Mouse (Mus musculus) hindbrain, embryonic 10.5 days (tissue): ENCODE results near the gene Gm29554. TPM values are rescaled to one million over a fixed set of nuclear protein-coding genes. Genes with fewer than 3 reads are reported as not detected.
"Not testable (repeated sequence)": the region's sequence is repeated elsewhere in the genome, so short reads cannot be mapped to it uniquely, and the experiment has no call there.

Experiments used
- DNase-seq: peaks from one replicate; pipeline ENCODE4 v3.0.0-alpha.2; 2017; ENCODE audit warnings: low spot score
- H3K27ac ChIP-seq: fragments of 300-500 bp; sonication (generic); 2 replicates; pipeline ENCODE4 v1.5.1; 2016; ENCODE audit warnings: mild to moderate bottlenecking, moderate library complexity
- H3K27me3 ChIP-seq: fragments of 300-500 bp; sonication (generic); 2 replicates; pipeline ENCODE4 v1.6.1; 2016; ENCODE audit warnings: mild to moderate bottlenecking; ENCODE audit not compliant: poor library complexity, insufficient read depth, severe bottlenecking
- H3K36me3 ChIP-seq: fragments of 300-500 bp; sonication (generic); 2 replicates; pipeline ENCODE4 v1.6.1; 2016; ENCODE audit warnings: mild to moderate bottlenecking, moderate library complexity
- H3K4me1 ChIP-seq: fragments of 300-500 bp; sonication (generic); replicated peaks from 2 replicates; pipeline ENCODE4 v1.6.1; 2016; ENCODE audit warnings: mild to moderate bottlenecking
- H3K4me3 ChIP-seq: fragments of 300-500 bp; sonication (generic); 2 replicates; pipeline ENCODE4 v1.5.1; 2016; ENCODE audit warnings: mild to moderate bottlenecking, moderate library complexity
- H3K9me3 ChIP-seq: fragments of 300-500 bp; sonication (generic); 2 replicates; pipeline ENCODE4 v1.6.1; 2016; ENCODE audit warnings: mild to moderate bottlenecking, moderate library complexity
- WGBS: fragments of 180-500 bp; shearing (Covaris S2); methylation state at CpG from one replicate; pipeline ENCODE4 v1.1.7; 2016; 5-methylcytosine and 5-hydroxymethylcytosine counted together
- polyA plus RNA-seq: library from polyadenylated mRNA; unstranded; fragments of >200 nt; fragmentation: Nextera tagmentation; extraction: Ambion mirVana; gene quantifications from 2 replicates; pipeline ENCODE4 v1.2.1, GENCODE M21; 2016

The Gm29554 gene
- not detected in 2 replicates for polyA plus RNA-seq

GRCm38 (mm10) chrY:12273632-12274031, at the start of gene Gm29554:
TSS of gene Gm29554 (plus strand) at chrY:12273932.
- not testable (repeated sequence) for H3K27me3 ChIP-seq, H3K4me3 ChIP-seq, H3K9me3 ChIP-seq, H3K27ac ChIP-seq, DNase-seq, H3K4me1 ChIP-seq, H3K36me3 ChIP-seq
- no CpG with 5 or more reads among the region's 6 CpGs for WGBS

Other genes with a start within 250 kb of the Gm29554 start
- not detected in 2 replicates for gene Gm20812, start 108.0 kb downstream of the Gm29554 start, polyA plus RNA-seq